Mouse (Mus musculus) liver, embryonic 11.5 days (tissue): ENCODE data around the gene Akt1s1. TPM values are rescaled to one million over a fixed set of nuclear protein-coding genes. Genes with fewer than 3 reads are reported as not detected.

Experiments
- ATAC-seq: fragments of 200-750 bp; cut with Nextera tagmentation; replicated peaks from 2 replicates; pipeline ENCODE4 v1.8.0; 2017; ENCODE audit warnings: moderate number of reproducible peaks, mild to moderate bottlenecking, moderate TSS enrichment, moderate library complexity; ENCODE audit not compliant: low FRiP score
- DNase-seq: peaks from one replicate; pipeline ENCODE4 v3.0.0-alpha.2; 2017; ENCODE audit warnings: low spot score
- H3K27ac ChIP-seq: fragments of 300-500 bp; sonication (generic); 2 replicates; pipeline ENCODE4 v1.5.1; 2014; ENCODE audit warnings: mild to moderate bottlenecking, low read depth, low read length, control low read depth
- H3K27me3 ChIP-seq: fragments of 300-500 bp; sonication (generic); replicated peaks from 2 replicates; pipeline ENCODE4 v1.6.1; 2014; ENCODE audit warnings: low read length, mixed read lengths; ENCODE audit not compliant: control insufficient read depth, insufficient read depth
- H3K36me3 ChIP-seq: fragments of 300-500 bp; sonication (generic); 2 replicates; pipeline ENCODE4 v1.6.1; 2014; ENCODE audit warnings: mild to moderate bottlenecking, low read length, moderate library complexity, mixed read lengths; ENCODE audit not compliant: control insufficient read depth, insufficient read depth
- H3K4me1 ChIP-seq: fragments of 300-500 bp; sonication (generic); replicated peaks from 2 replicates; pipeline ENCODE4 v1.6.1; 2014; ENCODE audit warnings: low read length, mixed read lengths; ENCODE audit not compliant: control insufficient read depth, insufficient read depth
- H3K4me2 ChIP-seq: fragments of 300-500 bp; sonication (generic); 2 replicates; pipeline ENCODE4 v1.6.1; 2014; ENCODE audit warnings: mild to moderate bottlenecking, control low read depth, moderate library complexity
- H3K4me3 ChIP-seq: fragments of 300-500 bp; sonication (generic); 2 replicates; pipeline ENCODE4 v1.5.1; 2014; ENCODE audit warnings: low read depth, low read length, control low read depth
- H3K9ac ChIP-seq: fragments of 300-500 bp; sonication (generic); 2 replicates; pipeline ENCODE4 v1.6.1; 2014; ENCODE audit warnings: low read depth, low read length, control low read depth
- H3K9me3 ChIP-seq: fragments of 300-500 bp; sonication (generic); 2 replicates; pipeline ENCODE4 v1.6.1; 2016; ENCODE audit warnings: low read length, inconsistent platforms, mixed read lengths; ENCODE audit not compliant: control insufficient read depth
- WGBS: fragments of 180-500 bp; shearing (Covaris S2); extraction: QIAGEN DNeasy Blood & Tissue Kit; methylation state at CpG from one replicate; pipeline ENCODE4 v1.1.7; 2014; 5-methylcytosine and 5-hydroxymethylcytosine counted together
- polyA plus RNA-seq: library from polyadenylated mRNA; unstranded; fragments of >200 nt; fragmentation: Nextera tagmentation; extraction: Ambion mirVana; gene quantifications from 2 replicates; pipeline ENCODE4 v1.2.1, GENCODE M21; 2014

Gene Akt1s1
- polyA plus RNA-seq, 1 experiment from 2014 or later = 53.9 TPM

- H3K36me3 ChIP-seq = peaks cover 4% of the 10 kb centered on the region; the same call in 1 of the 2 replicates
- ATAC-seq (no peak), DNase-seq (no peak)
- H3K4me1 ChIP-seq = peaks cover 14% of the 10 kb centered on the region
- H3K4me3 ChIP-seq = no peak overlapping the region
- no peak overlapping the region for H3K27ac ChIP-seq
- H3K27me3 ChIP-seq = peaks cover 11% of the 10 kb centered on the region
- WGBS = 76% methylated on average over 9 of the region's 9 CpGs
- H3K4me2 ChIP-seq = no peak overlapping the region
- H3K9me3 ChIP-seq = no peaks in the 10 kb centered on the region
- no peak overlapping the region for H3K9ac ChIP-seq
Observed at GRCm38 (mm10) chr7:44836423-44837053, 12.3 kb upstream of the Akt1s1 start.

GRCm38 (mm10) chr7:44838073-44838472, 10.7 kb upstream of the Akt1s1 start:
- Histone ChIP-seq H3K4me2 (no peak overlapping the region), H3K27me3 (peaks cover 11% of the 10 kb centered on the region), H3K4me3 (no peak overlapping the region), H3K36me3 (peaks cover 15% of the 10 kb centered on the region), H3K27ac (no peak overlapping the region), H3K4me1 (peaks cover 17% of the 10 kb centered on the region), H3K9ac (no peak overlapping the region), H3K9me3 (no peaks in the 10 kb centered on the region)
- no peak for ATAC-seq
- 82% methylated on average over 6 of the region's 6 CpGs for WGBS
- DNase-seq = no peak

GRCm38 (mm10) chr7:44839171-44839490, 9.7 kb upstream of the Akt1s1 start:
- H3K4me1 ChIP-seq = peaks cover 20% of the 10 kb centered on the region
- H3K36me3 ChIP-seq = peaks cover 22% of the 10 kb centered on the region
- H3K9me3 ChIP-seq = no peaks in the 10 kb centered on the region
- peak overlapping the region; percentile 76 for H3K4me2 ChIP-seq
- WGBS = 17% methylated on average over 11 of the region's 11 CpGs
- DNase-seq (no peak), ATAC-seq (no peak)
- H3K9ac ChIP-seq = peak overlapping the region; percentile 52
- H3K4me3 ChIP-seq = peak overlapping the region; percentile 43
- peaks cover 11% of the 10 kb centered on the region for H3K27me3 ChIP-seq
- H3K27ac ChIP-seq = no peak overlapping the region

DNA sequence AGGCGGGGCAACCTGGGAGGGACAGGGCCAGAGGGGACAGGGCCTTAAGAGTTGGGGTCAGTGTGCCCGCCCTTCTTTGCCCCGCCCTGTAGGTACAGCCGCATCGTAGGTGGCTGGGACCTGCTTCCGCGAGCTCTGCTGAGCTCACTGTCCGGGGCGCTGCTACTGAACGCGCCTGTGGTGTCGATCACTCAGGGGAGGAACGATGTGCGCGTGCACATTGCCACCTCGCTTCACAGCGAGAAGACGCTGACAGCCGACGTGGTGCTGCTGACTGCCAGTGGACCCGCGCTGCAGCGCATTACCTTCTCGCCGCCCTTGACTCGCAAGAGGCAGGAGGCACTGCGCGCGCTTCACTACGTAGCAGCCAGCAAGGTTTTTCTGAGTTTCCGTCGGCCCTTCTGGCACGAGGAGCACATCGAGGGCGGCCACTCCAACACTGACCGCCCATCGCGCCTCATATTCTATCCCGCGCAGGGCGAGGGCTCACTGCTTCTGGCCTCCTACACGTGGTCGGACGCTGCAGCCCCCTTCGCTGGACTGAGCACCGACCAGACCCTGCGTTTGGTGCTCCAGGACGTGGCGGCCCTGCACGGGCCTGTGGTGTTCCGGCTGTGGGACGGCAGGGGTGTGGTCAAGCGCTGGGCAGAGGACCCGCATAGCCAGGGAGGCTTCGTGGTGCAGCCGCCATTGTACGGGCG, 9.2 kb upstream of the Akt1s1 start:
- H3K9ac ChIP-seq = peak overlapping the region; percentile 52
- ATAC-seq (peak; percentile 38; the same call in 1 of the 2 replicates), DNase-seq (peak; percentile 68)
- peak overlapping the region; percentile 43 for H3K4me3 ChIP-seq
- H3K9me3 ChIP-seq = no peaks in the 10 kb centered on the region
- H3K4me1 ChIP-seq = peaks cover 20% of the 10 kb centered on the region
- WGBS = 3% methylated on average over 58 of the region's 58 CpGs
- peak overlapping the region; percentile 76 for H3K4me2 ChIP-seq
- H3K36me3 ChIP-seq = peaks cover 22% of the 10 kb centered on the region
- H3K27me3 ChIP-seq = peaks cover 11% of the 10 kb centered on the region
- H3K27ac ChIP-seq = no peak overlapping the region

DNA sequence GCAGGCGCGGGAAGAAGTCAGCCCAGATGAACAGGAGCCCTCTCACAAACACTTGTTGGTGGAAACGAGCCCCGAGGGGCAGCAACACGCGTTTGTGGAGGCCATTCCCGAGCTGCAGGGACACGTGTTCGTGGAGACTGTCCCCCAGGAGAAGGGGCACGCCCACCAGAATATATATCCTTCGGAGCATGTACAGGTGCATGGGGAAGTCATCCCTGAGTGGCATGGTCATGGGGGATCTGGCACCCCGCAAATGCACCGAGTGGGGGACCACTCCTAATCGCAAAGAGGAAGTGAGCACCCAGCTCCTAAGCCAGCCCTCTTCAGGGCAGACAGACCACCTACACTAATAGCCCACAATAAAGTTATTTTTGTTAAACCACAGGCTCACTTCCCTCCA, 8.4 kb upstream of the Akt1s1 start:
- peaks cover 11% of the 10 kb centered on the region for H3K27me3 ChIP-seq

DNA sequence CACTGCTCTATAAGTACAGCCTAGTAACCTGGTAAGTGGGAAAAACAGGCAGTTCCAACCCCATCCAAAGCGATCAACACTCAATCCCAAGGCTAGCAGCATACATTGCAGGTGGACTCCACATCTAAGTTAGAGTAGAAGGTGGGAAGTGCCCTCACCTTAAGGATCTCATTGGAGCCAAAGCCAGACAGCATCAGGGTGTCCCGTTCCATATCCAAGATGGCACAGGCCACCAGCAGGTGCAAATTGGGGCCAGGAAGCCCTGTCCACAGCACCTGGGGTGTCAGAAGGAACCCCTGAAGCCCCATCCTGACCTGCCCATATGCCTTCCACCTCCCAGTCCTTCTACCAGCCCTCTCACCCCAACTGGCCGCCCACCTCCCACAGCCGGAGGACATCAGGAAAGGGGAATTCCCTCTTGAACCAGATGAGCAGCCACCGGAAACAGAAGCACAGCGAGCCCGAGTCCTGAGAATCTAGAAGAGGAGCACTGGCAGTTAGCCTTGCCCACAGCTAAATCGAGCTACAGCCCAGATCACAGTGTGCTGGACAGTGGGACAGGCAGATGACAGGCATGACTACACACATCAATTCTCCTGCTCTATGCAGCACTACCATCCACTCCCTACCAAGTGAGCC, 6.8 kb upstream of the Akt1s1 start:
- Histone ChIP-seq H3K9ac (no peak overlapping the region), H3K9me3 (no peaks in the 10 kb centered on the region), H3K4me2 (no peak overlapping the region), H3K4me1 (peaks cover 20% of the 10 kb centered on the region), H3K27ac (no peak overlapping the region), H3K27me3 (peaks cover 11% of the 10 kb centered on the region), H3K36me3 (peaks cover 37% of the 10 kb centered on the region), H3K4me3 (no peak overlapping the region)
- no peak for DNase-seq
- 91% methylated on average over 8 of the region's 8 CpGs for WGBS
- ATAC-seq = no peak

More for the DNA sequence above, 8.4 kb upstream of the Akt1s1 start:
- 50% methylated on average over 14 of the region's 14 CpGs for WGBS
- H3K4me1 ChIP-seq = peaks cover 20% of the 10 kb centered on the region
- no peak overlapping the region for H3K27ac ChIP-seq
- H3K9me3 ChIP-seq = no peaks in the 10 kb centered on the region
- H3K4me3 ChIP-seq = no peak overlapping the region
- peak overlapping the region; percentile 76 for H3K4me2 ChIP-seq
- no peak overlapping the region for H3K9ac ChIP-seq
- no peak for DNase-seq
- no peak for ATAC-seq
- peaks cover 24% of the 10 kb centered on the region for H3K36me3 ChIP-seq

- no peak overlapping the region for H3K4me2 ChIP-seq
- no peak overlapping the region for H3K4me3 ChIP-seq
- no peak overlapping the region for H3K27ac ChIP-seq
- ATAC-seq (no peak), DNase-seq (no peak)
- 90% methylated on average over 10 of the region's 10 CpGs for WGBS
- H3K27me3 ChIP-seq = no peaks in the 10 kb centered on the region; the same call in 1 of the 2 replicates
- H3K9ac ChIP-seq = no peak overlapping the region
- H3K9me3 ChIP-seq = no peaks in the 10 kb centered on the region
- peaks cover 14% of the 10 kb centered on the region for H3K4me1 ChIP-seq
- H3K36me3 ChIP-seq = peaks cover 37% of the 10 kb centered on the region
Observed at GRCm38 (mm10) chr7:44845006-44845405, 3.8 kb upstream of the Akt1s1 start.

- Histone ChIP-seq H3K9ac (no peak overlapping the region), H3K9me3 (no peaks in the 10 kb centered on the region), H3K4me1 (peaks cover 17% of the 10 kb centered on the region), H3K4me2 (no peak overlapping the region), H3K27me3 (no peaks in the 10 kb centered on the region), H3K4me3 (no peak overlapping the region; the same call in 1 of the 2 replicates), H3K27ac (no peak overlapping the region), H3K36me3 (peaks cover 33% of the 10 kb centered on the region)
- DNase-seq = no peak
- WGBS = 89% methylated on average over 7 of the region's 7 CpGs
- no peak for ATAC-seq
Observed at GRCm38 (mm10) chr7:44846804-44847203, 2.0 kb upstream of the Akt1s1 start.
